Mouse (Mus musculus) kidney, adult 2 months (tissue): ENCODE measurements at regions not wholly inside any gene's neighbourhood (a gene's known extent, or its start where the extent isn't known, plus 50 kb on each side); places are given as distances from the start of the nearest gene placed in this dataset.

Source experiments
- DNase-seq: peaks from one replicate; pipeline ENCODE4 v3.0.0; 2021
- H3K27ac ChIP-seq: fragments of 200-500 bp; 2 replicates; pipeline ENCODE4 v1.5.1; 2012; ENCODE audit warnings: low read depth, low read length, control low read depth, inconsistent platforms; ENCODE audit not compliant: insufficient read depth
- H3K27me3 ChIP-seq: fragments of 200-500 bp; replicated peaks from 2 replicates; pipeline ENCODE4 v1.6.1; 2012; ENCODE audit warnings: mild to moderate bottlenecking, moderate library complexity, low read length, inconsistent platforms; ENCODE audit not compliant: control insufficient read depth, insufficient read depth
- H3K36me3 ChIP-seq: fragments of 200-500 bp; 2 replicates; pipeline ENCODE4 v1.6.1; 2012; ENCODE audit warnings: mild to moderate bottlenecking, moderate library complexity, low read length, inconsistent platforms; ENCODE audit not compliant: control insufficient read depth, insufficient read depth
- H3K4me1 ChIP-seq: fragments of 200-500 bp; 2 replicates; pipeline ENCODE4 v1.6.1; 2011; ENCODE audit warnings: low read length; ENCODE audit not compliant: control insufficient read depth, insufficient read depth
- H3K4me3 ChIP-seq: fragments of 200-500 bp; 2 replicates; pipeline ENCODE4 v1.5.1; 2011; ENCODE audit warnings: mild to moderate bottlenecking, low read depth, low read length, control low read depth; ENCODE audit not compliant: insufficient read depth
- CTCF ChIP-seq: fragments of 200-500 bp; conservative IDR thresholded peaks from 2 replicates; pipeline ENCODE4 v1.5.1; 2011; ENCODE audit warnings: low read depth, mild to moderate bottlenecking, control low read depth, low read length, moderate library complexity, mixed read lengths; ENCODE audit not compliant: insufficient read depth, insufficient read length
- POLR2A ChIP-seq: fragments of 200-500 bp; IDR thresholded peaks from one replicate; pipeline ENCODE4 v1.6.1; 2011; ENCODE audit warnings: low read depth, low read length, control low read depth
- WGBS: fragments of 180-500 bp; shearing (Covaris S2); methylation state at CpG from one replicate; pipeline ENCODE4 v1.1.7; 2018; 5-methylcytosine and 5-hydroxymethylcytosine counted together

DNA sequence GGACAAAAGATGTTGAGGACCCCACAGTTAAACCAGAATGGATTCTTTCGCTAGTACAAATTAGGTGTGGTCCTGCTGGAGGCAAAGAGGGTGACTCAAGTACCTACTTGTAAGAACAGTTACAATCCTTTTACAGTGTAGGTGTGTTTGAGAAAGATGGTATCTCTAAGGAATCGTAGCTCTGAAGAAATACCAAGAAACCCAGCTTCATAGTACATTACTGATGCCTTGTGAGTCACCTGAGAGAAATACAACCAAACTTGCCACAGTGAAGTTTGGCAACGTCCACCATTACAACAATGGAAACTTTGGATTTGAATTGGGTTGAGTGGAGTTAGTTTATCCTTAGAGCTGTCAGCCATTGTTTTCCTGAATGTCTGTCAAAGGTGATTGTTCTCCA is 405.7 kb upstream of the Tle4 start:
- H3K27ac ChIP-seq, result no peak overlapping the region
- 77% methylated on average over 3 of the region's 3 CpGs for WGBS
- TF ChIP-seq POLR2A (no peak), CTCF (no peak)
- DNase-seq, result no peak
- H3K4me1 ChIP-seq, result no peaks in the 10 kb centered on the region
- no peaks in the 10 kb centered on the region for H3K36me3 ChIP-seq
- no peak overlapping the region for H3K4me3 ChIP-seq
- H3K27me3 ChIP-seq, result no peaks in the 10 kb centered on the region

DNA sequence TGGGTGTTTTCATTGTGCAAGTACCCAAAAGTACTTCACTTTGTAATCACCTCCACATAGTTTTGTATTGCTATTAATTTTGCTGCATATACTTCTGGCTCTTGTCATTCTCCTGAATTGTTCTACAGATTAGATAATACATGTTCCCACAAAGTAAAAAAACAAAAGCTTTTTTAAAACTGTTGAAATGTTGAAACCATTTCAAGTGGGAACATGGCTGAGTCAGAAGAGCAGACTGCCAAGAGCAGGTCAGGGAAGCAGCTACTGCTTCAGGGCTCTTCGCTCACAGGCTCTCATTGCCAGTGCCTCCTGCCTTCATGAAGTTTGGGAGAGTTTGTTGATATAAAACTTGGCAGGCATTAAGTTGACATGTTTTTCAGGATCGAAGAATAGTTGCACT is 395.5 kb upstream of the Tle4 start:
- no peak for DNase-seq
- WGBS, result 89% methylated on average over 2 of the region's 2 CpGs
- TF ChIP-seq POLR2A (no peak), CTCF (no peak)
- Histone ChIP-seq H3K4me3 (no peak overlapping the region), H3K27ac (no peak overlapping the region), H3K4me1 (no peaks in the 10 kb centered on the region), H3K27me3 (no peaks in the 10 kb centered on the region), H3K36me3 (no peaks in the 10 kb centered on the region)

DNA sequence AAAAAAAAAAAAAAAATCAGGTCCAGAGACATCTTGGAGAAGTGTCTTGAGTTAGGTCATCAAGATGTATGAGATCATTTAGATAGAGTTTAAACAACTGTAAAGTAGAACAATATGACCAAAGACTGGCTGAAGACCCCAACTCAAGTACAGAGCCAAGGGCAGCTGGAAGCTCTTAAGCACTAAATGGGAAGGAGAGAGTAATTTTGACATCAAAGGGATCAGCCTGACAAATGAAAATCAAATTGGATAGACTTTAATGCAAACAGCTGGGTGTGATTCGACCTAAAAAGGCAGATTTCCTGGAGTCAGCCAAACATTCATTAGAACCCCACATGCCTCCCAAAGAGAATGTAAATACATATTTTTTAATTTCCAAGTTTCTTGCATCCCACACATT is 372.3 kb upstream of the Tle4 start:
- TF ChIP-seq POLR2A, result no peak
- TF ChIP-seq CTCF, result no peak
- no peak overlapping the region for H3K4me3 ChIP-seq
- no peak overlapping the region for H3K27ac ChIP-seq
- WGBS, result 44% methylated on average over 1 of the region's 1 CpGs
- no peak for DNase-seq
- no peaks in the 10 kb centered on the region for H3K4me1 ChIP-seq
- H3K27me3 ChIP-seq, result no peaks in the 10 kb centered on the region
- H3K36me3 ChIP-seq, result no peaks in the 10 kb centered on the region

DNA sequence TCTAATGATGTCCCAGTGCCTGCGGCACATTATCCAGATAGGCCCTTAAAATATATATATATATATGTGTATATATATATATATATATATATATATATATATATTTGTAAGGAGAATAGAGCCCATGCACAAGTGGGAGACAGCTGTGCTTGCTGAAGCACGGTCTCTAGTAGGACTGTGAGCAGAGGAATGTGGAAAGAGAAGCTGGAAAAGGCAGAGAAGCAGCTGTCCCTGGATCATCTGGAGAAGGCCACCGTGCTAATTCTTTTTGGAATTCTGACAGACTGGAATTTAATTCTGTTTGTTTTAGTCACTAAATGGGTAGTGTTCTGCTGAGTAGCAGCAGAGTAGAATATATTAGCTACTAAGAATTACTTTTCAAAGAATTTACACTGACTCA is 370.4 kb upstream of the Tle4 start:
- H3K4me3 ChIP-seq, result no peak overlapping the region
- no peak for DNase-seq
- no peak overlapping the region for H3K27ac ChIP-seq
- no peaks in the 10 kb centered on the region for H3K27me3 ChIP-seq
- no peaks in the 10 kb centered on the region for H3K4me1 ChIP-seq
- 66% methylated on average over 3 of the region's 3 CpGs for WGBS
- TF ChIP-seq POLR2A, result no peak
- no peak for TF ChIP-seq CTCF
- no peaks in the 10 kb centered on the region for H3K36me3 ChIP-seq

DNA sequence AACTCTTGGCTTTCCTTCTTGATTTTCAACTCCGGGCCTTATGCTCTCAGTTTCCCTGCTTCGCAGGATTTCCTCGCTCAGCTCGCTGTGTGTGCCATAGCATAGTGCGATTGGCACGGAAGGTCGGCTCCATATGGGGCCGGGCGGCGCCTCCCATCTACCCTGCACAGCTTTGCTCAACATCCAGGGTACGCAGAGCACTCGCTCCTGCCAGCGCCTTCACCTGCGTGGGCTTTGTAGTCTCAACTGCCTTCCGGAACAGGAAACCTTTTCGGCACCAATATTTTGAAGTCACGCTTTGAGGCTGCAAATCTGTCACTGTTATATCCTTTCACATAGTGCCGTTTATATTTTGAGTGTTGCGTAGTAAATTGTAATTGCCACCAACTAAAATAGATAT is 359.9 kb upstream of the Tle4 start:
- Histone ChIP-seq H3K36me3 (no peaks in the 10 kb centered on the region), H3K27me3 (no peaks in the 10 kb centered on the region), H3K4me3 (no peak overlapping the region), H3K27ac (no peak overlapping the region), H3K4me1 (no peaks in the 10 kb centered on the region)
- TF ChIP-seq POLR2A, result no peak
- no peak for TF ChIP-seq CTCF
- no peak for DNase-seq
- 92% methylated on average over 19 of the region's 19 CpGs for WGBS

DNA sequence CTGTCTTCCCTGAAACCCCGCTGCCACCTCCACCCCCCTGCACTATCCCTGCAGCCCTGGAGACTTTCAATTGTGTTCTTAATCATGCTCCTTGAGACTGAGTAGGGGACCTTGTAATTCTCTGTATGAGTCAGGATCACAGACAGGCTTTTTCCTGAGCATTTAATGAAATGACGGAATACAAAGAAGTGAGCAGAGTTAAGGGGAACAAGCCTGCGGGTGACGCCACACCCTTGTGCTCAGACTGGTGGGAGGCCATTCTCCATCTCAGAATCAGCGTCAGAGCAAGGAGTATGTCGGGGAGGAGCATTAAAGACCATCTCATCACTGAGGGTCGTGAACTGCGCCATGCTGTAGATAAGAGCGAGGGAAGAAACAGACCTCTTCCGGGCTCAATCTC is 359.3 kb upstream of the Tle4 start:
- Histone ChIP-seq H3K4me3 (no peak overlapping the region), H3K4me1 (no peaks in the 10 kb centered on the region), H3K27ac (no peak overlapping the region), H3K27me3 (no peaks in the 10 kb centered on the region), H3K36me3 (no peaks in the 10 kb centered on the region)
- TF ChIP-seq CTCF, result no peak
- no peak for TF ChIP-seq POLR2A
- no peak for DNase-seq
- WGBS, result 90% methylated on average over 10 of the region's 10 CpGs

DNA sequence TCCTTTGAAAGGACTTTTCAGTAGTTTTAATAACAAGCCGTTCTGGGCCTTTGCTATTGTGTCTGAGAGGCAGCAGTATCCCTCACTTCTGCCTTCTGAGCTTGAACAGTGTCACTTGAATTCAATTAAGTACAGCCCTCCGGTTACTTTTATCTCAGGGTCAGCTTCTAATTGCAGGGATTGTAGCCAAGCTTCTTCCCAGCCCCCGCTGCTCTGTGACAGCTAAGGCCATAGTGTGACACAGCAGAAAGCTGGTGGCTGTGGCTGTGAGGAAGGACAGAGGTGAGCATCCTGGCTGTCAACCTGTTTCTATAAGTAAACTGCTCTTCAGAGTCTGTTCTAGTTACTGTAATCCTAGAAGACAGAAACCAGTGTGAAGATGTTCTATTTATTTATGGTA is 358.5 kb upstream of the Tle4 start:
- DNase-seq, result no peak

DNA sequence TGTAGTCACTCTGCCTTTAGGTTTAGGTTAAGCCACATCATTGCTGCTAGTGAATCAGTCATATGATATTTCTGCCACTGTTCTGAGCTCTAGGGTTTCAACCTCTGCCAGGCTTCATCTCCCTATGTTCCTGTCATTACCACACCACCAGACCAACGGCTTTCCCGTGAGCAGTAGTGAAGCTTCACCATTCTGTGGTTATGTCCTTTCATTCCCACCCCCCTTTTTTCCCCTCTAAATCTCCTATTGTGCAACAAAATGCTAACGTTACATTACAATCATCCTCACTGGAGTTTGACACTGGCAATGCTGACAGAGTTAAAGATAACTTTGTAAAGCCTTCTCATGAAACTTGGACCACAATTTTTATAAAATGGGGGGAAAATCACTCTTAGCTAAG is 358.1 kb upstream of the Tle4 start:
- 51% methylated on average over 3 of the region's 3 CpGs for WGBS
- no peak for DNase-seq
- Histone ChIP-seq H3K36me3 (no peaks in the 10 kb centered on the region), H3K27ac (no peak overlapping the region), H3K4me1 (no peaks in the 10 kb centered on the region), H3K4me3 (no peak overlapping the region), H3K27me3 (no peaks in the 10 kb centered on the region)
- TF ChIP-seq POLR2A (no peak), CTCF (no peak)

More for the DNA sequence above, 358.5 kb upstream of the Tle4 start:
- H3K27me3 ChIP-seq, result no peaks in the 10 kb centered on the region
- H3K36me3 ChIP-seq, result no peaks in the 10 kb centered on the region
- no peak overlapping the region for H3K27ac ChIP-seq
- WGBS, result 23% methylated on average over 3 of the region's 3 CpGs
- H3K4me1 ChIP-seq, result no peaks in the 10 kb centered on the region
- TF ChIP-seq CTCF (no peak), POLR2A (no peak)
- no peak overlapping the region for H3K4me3 ChIP-seq
